Mouse (Mus musculus) myocyte (in vitro differentiated cells): ENCODE results near the gene Ahcyl2.

ENCODE experiments used
- E2F4 ChIP-seq: IDR thresholded peaks from one replicate; pipeline ENCODE4 v1.6.1; 2011; ENCODE audit warnings: mild to moderate bottlenecking, control low read depth, moderate library complexity; ENCODE audit not compliant: insufficient read depth
- MAX ChIP-seq: IDR thresholded peaks from one replicate; pipeline ENCODE4 v1.6.1; 2011; ENCODE audit warnings: low read depth, mild to moderate bottlenecking, control low read depth
- POLR2A ChIP-seq: IDR thresholded peaks from one replicate; pipeline ENCODE4 v1.6.1; 2011; ENCODE audit warnings: low read depth, mild to moderate bottlenecking, control low read depth, moderate library complexity; ENCODE audit not compliant: insufficient read length
- POLR2AphosphoS2 ChIP-seq: IDR thresholded peaks from one replicate; pipeline ENCODE4 v1.6.1; 2011; ENCODE audit warnings: low read depth, control low read depth; ENCODE audit not compliant: insufficient read length
- REST ChIP-seq: IDR thresholded peaks from one replicate; pipeline ENCODE4 v1.6.1; 2011; ENCODE audit warnings: mild to moderate bottlenecking, control low read depth, moderate library complexity; ENCODE audit not compliant: insufficient read depth, insufficient read length
- TCF12 ChIP-seq: IDR thresholded peaks from one replicate; pipeline ENCODE4 v1.6.1; 2011; ENCODE audit warnings: mild to moderate bottlenecking, control low read depth; ENCODE audit not compliant: poor library complexity, insufficient read depth, severe bottlenecking
- TCF3 ChIP-seq: IDR thresholded peaks from one replicate; pipeline ENCODE4 v1.6.1; 2011; ENCODE audit warnings: low read depth, control low read depth; ENCODE audit not compliant: insufficient read length

DNA sequence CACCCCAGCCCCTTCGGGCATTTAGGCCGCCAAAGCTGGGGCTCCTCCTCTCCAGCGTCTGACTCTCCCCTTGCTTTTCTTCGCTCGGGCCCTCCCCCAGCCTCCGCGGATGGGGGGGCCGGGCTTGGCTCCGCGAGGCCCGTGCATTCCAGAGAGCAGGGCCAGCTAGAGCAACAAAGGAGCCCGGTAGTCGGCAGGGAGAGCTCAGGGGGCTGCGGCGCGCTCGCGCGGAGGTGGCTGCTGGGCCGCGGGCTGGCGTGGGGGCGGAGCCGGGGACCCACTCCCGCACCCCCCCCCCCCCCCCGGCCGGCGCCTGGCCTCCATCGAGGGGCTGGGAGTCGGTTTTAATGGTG lies 32.5 kb upstream of the Ahcyl2 start, which contains the start of gene Smo:
- TF ChIP-seq REST: no peak
- TF ChIP-seq POLR2AphosphoS2: peak; percentile 81
- TF ChIP-seq TCF12: no peak
- TF ChIP-seq POLR2A: peak; percentile 87
- TF ChIP-seq MAX: no peak
- no peak for TF ChIP-seq E2F4
- TF ChIP-seq TCF3: no peak
